Mouse (Mus musculus) adrenal gland, adult 18-20 months (tissue): ENCODE results near the gene Fam222a. TPM values are rescaled to one million over a fixed set of nuclear protein-coding genes. Genes with fewer than 3 reads are reported as not detected.

Source experiments
- DNase-seq, 2 experiments: peaks; one replicate each; pipeline ENCODE4 v3.0.0; 2021 to 2022; ENCODE audit warnings: low spot score in 2 of 2
- total RNA-seq, 2 experiments: library from RNA; stranded (reverse); gene quantifications; 1 replicate in 1 of 2; 2 replicates in 1 of 2; pipeline ENCODE4 v1.2.3; 2021

Fam222a gene
- total RNA-seq, 2 experiments from 2014 or later = 62.7 to 76.0 TPM

DNA sequence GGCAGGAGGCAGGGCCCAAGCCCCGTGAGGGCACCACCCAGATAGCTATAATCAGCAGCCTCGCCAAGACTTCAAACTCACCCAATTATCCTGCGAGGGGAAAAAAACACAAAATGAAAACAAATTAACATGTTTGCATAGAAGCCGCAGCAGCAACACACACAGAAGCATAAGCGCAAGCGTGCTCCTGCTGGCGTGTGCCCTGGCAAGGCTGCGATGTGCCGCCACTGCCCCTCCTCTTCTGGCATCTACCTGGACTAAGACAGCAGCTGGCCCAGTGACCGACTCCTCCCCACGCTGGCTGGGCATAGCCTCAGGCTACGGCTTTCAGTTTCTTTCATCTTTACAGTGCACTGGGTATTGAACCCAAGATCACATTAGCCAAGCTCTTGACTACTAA is 13.7 kb downstream of the Fam222a start:
- DNase-seq = no peak

DNA sequence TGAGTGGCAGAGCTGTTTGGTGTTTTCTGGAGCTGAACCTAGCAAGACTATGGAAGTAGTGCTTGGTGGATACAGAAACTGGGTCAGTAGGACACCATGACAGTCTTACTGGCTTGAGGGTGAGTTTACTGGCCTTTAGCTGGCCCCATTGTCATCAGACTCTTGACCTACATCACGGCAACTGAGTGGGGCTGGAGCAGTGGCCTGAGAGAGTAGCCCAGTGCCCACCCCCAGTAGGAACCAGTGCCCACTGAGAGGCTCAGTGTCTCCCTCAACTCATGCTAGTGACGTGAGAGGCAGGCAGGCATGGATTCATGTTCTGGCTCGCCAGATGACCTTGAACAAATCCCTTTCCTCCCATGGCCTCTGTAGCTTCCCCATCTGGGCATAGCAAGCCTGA is 15.2 kb downstream of the Fam222a start:
- DNase-seq = no peak

DNA sequence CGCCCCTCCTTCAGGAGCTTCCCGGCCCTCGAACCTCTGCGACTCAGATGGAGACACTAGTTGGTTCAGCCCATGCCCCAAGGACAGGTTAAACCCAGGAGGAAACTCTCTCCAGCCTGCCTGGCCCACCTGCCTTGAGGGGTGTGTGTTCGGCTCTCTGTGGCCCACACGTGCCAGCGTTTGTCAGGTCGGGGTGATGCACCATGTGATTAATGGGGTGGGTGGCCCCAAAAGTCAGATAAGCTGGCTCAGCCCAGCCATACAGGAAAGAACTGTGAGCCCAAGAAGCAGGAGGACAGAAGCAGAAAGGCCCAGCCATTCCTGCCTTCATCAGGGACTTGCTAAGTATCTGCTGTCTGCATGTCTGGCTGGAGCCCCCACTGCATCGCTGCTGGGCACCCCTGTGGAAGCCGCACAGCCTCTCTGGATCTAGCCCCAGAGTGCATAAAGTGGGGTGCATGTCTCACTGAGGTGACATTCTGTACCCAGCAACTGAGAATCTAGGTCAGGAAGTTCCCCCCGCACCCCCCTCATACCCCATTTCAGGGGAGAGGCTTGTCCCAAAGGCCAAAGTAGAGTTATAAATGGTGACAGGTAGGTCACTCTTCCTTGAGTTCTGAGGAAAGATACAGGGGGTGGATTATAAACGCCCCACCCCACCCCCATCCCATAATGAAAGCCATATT is 15.8 kb downstream of the Fam222a start:
- DNase-seq = peak in 1 of 2 experiments; percentile 42

DNA sequence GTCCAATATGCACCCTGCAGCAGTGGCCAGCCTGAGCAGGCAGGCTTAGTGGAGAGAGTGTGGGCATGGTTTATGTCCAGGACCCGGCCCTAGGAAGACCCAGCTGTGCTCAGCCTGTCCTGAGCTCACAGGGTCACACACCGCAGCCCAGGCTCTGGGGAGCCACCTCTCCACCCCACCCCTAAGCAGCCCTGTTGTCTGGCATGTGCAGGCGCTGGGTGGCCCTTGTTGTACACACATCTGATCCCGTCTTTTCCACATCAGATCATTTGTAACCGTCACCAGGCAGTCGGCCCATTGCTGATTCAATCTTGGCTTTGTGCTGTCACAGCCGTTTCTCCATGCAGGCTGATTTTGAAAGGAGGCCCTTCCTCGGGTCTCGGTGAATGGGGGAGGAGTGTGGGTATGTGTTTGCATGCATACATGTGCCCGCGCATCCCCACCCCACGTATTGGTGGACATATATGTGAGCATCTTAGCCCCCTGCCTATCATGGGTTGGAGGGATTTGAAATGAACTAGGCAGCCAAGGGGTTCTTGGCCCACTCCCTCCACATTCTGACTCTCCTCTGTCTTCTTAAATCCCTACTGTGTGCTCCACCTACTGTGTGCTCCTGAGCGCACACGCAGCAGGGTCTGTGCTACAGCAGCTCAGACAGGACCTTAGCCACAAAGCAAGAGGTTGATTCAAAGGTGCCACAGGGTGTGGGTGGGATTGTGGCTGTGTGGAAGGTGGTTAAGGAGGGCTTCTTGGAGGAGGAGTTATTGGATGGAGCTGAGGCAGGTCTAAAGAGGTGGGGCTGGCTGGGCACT is 16.7 kb downstream of the Fam222a start:
- no peak for DNase-seq

DNA sequence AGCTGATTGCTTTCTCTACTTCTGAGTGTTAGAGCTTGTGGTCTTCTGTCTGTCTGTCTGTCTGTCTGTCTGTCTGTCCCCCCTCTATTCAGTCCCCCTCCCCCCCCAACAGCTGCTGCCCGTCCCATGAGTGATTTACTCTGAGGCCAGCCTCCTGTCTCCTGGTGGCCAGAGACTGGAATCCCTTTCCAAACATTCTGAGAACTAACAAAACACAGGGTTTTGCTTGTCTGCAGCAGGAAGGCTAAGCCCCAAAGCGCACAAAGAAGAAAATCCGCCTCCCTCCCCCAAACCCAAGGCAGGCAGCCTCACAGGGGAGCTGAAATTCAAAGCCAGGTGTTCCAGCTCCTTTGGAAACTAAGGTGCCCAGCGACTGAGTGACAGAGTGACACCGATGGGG is 17.9 kb downstream of the Fam222a start:
- DNase-seq = no peak

DNA sequence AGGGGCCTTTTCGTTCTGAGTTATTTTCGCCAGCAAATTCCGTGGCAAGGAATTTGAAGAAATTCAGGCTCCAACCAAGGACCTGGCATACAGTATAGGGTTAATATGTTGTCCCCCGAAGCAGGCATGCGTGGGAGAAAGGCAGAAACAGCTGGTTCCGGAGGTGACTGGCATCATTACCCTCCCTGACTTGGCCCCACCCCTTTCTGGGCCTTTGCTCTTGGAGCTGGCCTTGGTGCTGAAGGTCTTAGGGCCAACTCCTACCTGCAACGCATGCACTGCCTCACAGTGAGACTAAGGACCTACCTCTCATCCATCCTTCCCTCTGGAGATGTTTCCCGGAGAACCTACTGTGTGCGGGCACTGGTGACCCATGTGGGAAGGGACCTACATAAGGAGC is 20.1 kb downstream of the Fam222a start:
- DNase-seq = peak; percentile 70 to 72

DNA sequence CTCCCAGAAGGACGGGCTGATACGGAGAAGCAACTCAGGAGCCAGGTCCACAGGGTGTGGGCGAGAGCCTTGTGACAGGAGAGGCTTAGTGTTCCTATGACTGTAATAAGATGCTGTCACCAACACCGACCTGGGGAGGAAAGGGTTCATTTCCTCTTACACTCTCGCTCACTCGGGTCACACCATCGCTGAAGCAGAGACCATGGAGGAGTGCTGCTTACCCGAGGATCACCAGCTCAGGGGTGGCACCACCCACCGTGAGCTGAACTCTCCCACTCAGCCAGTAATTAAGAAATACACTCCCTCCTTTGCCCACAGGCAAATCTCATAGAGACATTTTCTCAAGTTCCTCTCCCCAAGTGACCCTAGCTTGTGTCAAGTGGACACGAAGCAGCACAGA is 20.6 kb downstream of the Fam222a start:
- no peak for DNase-seq

DNA sequence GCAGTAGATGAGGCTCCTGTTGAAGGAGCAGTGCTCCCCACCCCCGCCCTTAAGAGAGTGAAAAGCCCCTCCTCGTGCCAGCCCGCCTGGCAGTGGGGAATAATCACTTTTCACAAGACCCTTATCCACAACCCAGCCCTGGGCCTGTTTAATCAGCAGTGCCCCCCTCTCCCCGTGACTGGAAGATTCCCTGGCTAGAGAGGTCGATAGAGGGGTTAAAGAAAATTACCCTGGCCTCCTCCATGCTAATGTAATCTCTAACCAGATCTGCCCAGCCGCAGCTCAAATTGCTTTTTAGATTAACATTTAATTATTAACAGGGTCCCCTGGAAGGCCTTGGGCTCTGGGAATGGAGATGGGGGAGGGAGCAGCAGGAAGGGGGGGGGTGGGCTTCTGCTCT is 21.2 kb downstream of the Fam222a start:
- no peak for DNase-seq

DNA sequence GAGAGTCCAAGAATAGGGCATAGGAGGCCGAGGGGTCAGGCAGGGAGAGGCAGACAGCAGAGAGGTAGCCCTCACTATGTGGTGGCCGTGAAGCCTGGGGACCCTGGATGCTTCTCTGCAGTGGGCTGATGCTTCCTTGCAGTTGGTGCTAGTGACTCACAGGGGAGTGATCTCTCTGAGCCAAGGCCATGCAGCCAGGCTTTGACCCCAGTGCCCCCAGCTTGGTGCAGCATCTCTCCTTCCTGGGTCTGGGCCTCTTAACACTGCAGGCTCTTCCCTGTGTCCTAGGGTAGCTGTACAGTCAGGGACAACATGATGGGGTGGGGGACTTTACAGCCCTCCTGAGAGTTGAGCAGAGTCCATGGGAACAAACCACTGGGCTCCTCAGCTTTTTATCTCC is 21.6 kb downstream of the Fam222a start:
- no peak for DNase-seq

DNA sequence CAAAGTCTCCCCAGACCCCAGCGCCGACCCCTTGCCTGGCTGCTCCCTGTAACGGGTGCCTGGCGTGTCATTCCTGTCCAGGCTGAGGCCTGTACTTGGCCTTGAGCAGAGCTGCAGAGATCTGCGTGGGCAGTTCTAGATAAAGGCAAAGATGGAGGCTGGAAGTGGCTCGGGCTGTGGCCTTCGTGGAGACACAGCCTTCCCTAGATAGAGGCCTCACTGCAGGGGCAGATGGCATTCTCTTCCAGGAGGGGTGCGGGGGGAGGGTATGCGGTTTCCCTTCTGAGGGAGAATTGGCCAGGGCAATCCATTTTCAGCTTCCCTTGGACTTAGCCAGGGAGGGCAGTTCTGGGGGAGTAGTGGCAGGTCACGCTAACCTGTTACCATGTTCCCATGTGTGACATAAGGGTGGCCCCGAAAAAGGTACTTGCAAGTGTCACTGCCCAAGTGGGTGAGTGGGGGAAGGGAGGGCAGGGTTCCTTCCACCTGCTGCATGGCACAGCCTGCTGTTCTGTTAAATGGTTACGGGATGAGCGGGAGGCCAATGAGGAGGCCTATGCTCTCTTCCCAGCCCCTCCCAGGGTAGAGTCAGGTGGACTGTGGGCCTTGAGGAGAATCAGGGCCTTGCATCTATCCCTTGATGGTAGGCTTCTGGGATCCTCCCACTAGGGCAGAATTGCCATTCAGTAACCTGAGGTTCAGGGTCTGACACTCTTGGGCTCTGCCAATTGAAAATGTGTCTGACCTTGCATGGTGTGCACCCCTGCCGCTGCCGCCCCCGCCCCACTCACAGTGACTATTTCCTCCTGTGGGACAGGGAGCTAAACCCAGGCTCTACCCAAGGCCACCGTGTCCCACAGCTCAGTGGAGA is 22.5 kb downstream of the Fam222a start:
- no peak for DNase-seq

DNA sequence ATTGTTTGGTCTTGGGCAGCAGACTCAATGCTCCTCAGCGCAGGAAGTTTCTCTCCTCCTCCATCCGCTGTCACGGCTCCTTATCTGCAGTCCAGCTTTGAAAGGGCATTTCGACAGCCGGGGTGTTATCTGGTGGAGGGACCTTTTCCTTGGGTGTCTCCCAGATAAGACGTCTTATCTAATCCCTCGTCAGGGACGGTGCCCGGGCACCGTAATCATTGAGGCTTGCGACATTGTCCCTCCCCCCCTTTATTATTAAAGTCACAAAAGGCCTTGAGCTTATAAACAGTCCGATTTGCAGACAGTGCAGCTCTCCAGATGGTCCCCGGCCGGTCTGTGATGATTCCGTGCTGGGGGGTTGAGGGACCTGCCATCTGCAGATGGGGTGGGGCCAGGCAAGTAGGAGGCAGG is 23.3 kb downstream of the Fam222a start:
- no peak for DNase-seq

DNA sequence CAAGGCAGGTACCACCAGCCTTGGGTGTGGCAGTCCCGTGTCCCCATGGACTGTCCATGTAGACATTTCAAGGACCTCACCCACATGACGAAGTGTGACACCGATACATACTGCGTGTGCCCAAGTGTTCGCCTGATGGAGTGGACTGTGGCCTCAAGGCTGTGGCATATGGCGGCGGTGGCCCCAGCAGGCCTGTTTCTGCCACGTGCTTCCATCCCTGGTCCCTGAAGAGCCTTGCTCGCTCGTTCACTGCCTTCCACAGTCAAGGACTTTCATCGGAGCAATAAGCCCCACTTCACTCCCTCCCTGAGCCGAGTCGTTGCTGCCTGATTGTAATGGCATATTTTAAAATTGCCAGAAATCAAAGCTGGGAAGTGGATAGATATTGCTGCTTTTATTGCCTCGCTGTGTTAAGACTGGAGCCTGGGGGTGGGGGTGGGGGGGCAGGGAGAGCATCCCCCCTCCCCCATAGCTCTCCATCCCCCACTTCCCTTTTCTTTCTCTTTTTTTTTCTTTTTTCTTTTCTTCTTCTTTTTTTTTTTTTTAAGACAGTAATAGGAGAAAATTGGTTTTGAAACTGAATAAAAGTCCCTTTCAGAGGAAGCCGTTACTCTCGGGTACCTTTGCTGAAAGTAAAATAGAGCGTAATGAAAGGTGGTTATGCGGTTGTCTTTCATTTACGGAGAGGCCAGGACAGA is 24.8 kb downstream of the Fam222a start:
- no peak for DNase-seq

DNA sequence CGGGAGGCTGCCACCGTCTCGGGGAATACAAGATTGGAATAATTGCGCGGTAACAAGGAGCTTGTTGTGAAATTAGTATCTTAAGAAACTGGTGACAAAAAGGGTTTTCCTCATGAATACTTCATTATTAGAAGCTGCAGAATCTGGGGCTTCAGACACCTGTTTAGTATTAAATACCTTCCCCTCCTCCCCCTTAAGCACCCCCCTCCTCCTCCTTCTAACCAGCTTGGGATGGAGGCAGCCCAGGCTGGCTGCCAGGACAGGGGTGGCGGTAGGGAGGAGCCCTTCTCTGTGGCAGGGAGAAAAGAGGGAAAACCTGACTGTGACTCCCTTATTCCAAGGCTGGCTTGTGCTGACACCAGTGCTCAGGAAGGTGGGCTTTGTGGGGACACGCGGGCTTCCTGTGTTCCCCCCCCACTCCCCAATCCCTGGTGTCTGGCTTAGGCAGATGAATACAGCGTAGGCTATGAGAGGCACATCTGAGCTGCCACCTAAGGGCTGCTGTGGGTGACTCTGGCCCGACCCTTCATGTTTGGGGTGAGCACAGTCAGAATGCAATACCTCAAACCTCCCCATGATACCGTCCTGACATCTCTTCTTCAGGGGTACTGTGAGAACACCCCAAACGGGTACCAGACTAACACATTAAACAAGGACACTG is 25.5 kb downstream of the Fam222a start:
- no peak for DNase-seq

DNA sequence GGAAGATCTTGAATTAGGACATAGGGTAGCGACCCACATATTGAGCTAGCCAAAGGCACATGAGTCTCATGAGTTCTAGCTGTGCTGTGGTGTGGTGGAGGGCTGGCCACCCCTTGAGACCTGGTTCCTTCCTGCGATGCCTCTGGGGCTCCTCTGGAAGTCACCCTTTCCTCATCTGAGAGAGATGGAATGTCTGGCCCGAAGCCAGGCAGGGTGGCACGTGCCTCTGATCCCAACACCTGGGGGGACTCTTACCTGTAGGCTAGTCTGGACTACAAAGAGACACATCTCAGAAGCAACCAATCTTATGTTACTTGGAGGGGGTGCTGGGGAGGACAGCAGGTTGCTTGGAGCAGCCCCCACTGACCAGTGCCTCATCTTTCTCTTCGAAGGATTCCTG is 26.1 kb downstream of the Fam222a start:
- DNase-seq = no peak

DNA sequence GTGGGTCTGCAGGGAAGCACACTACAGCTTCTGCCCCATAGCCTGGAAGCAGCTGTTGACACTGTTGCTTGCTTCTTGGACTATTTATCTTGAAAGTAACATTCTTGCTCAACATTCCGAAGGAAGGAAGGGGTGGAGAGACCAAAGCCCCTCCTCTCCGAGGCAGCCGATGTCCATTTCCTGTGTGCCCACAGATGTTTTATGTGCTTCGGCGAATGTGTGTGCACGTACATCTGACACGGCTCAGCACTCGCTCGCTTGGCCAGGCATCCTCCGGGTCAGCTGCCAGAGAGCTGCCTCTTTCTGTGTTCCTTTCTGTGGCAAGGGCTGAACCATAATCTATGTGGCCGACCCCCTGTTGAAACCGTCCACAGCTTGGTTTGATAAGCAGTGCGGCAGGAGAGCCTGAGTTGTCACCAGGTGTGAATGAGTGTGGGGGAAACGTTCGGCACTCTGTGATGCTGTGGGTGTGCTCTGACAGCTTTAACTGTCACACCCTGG is 27.0 kb downstream of the Fam222a start:
- DNase-seq = no peak

DNA sequence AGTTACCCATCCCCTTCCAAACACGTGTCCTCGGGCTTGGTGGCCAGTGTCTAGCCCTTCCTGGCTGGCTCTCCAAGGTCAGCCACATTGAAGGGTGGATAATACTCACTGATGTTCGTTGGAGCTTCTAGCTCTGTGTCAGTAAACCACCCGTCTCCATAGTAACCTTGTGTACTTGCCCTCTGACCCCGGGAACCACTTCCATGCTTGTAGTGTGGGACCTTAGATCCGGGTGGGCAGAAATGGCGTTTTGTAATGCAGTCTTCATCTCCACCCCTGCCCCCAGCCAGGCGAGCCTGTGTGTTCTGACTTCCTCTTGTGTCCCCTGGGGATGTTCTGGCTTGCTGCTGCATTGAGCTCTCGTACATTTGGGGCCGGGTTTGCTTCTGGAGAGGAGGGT is 28.8 kb downstream of the Fam222a start:
- no peak for DNase-seq

DNA sequence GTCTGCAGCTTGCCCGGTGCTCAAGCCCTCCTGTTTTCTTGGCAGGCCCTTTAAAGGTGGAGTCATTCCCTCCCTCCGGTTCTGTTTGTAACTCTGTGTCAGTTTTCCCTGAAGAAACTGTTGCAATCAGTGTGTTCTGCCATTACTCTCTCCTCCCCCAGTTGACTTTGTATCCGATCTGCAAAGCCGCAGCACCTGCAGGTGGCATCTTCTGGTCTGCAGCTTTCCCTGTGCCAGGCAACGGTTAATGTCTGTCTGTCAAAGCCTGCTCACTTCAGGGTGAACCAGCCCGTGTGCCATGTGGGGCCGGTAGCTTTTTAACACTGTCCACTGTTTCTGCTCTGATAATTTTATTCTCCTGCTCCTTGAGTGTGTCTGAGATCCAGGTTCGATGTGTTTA is 29.4 kb downstream of the Fam222a start:
- DNase-seq = no peak

DNA sequence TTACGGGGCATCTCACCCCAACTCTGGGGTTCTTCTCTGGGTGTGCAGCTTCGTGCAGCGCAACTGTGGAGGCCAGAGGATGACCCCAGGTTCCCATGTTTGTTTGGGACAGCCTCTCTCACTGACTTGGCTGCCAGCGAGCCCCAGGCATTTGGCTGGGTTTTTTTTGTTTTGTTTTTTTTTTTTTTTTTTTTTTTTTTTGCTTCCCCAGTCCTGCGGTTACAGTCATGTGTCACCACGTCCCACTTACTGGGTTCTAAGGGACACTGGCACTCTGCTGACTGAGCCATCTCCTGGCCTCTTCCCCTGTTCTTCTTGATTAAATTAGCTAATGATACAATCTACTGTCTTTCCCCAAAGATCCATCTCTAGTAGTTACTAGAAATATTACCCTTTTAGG is 29.8 kb downstream of the Fam222a start:
- no peak for DNase-seq

DNA sequence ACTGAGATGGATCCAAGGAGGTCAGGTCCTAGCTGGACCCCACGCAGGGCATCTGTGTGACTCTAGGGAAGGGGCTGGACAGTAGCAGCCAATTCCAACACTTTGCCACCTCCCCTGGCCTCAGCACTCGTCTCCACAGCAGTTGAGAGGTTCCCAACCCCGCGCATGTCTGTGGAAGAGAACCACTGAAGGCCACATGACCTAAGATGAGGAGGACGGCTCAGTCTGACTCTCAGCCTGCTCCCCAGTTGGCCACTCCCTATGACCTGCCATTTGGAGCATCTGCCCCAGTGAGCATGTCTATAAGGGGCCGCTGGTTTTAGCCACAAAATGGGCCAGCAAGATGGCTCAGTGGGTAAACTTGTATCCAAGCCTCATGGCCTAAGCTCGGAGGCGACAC is 34.2 kb downstream of the Fam222a start:
- no peak for DNase-seq

DNA sequence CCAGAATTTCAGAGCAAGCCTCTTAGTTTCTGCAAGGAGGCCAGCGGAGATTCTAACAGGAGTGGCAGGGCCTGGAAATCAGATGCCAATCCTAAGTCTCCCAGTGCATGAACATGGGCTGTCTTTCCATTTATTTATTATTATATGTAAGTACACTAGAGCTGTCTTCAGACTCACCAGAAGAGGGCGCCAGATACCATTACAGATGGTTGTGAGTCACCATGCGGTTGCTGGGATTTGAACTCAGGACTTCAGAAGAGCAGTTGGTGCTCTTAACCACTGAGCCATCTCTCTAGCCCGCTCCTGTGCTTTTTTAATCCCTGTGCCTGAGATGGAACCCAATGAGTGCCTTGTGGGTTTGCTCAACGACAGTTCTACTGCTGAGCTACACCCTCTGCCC is 36.2 kb downstream of the Fam222a start:
- DNase-seq = no peak
